In the genomic region with DNA sequence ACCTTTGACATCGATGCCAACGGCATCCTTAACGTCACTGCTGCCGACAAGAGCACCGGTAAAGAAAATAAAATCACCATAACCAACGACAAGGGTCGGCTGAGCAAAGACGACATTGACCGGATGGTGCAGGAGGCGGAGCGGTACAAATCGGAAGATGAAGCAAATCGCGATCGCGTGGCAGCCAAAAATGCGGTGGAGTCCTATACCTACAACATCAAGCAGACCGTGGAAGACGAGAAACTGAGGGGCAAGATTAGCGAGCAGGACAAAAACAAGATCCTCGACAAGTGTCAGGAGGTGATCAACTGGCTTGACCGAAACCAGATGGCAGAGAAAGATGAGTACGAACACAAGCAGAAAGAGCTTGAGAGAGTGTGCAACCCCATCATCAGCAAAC, we compare ENCODE assay signal across 9 mouse cellular contexts. TPM values are rescaled to one million over a fixed set of nuclear protein-coding genes. Genes with fewer than 3 reads are reported as not detected.
DNase-seq lines count a peak whose midpoint lies in the region; ATAC-seq and TF ChIP-seq lines count a peak whose summit lies in the region.
"Had no signal": no experiment of that assay in that cellular context is flagged by ENCODE, and none has a peak within 500 bp of the region (broad histone marks: within the 10 kb centered on the region; RNA-seq: fewer than 3 reads in every experiment).

No protein-coding gene starts in this region.

- H3K4me3 ChIP-seq in ES-E14 (ENCODE audit: insufficient read depth in 1 of 2, low read depth in 1 of 2, low read length in 2 of 2, poor library complexity in 1 of 2, severe bottlenecking in 1 of 2) = peak overlapping the region; percentile 78 to 83; a peak in 2 of 4 replicates
- H3K4me3 ChIP-seq in forebrain, embryonic 11.5 days (ENCODE audit: low read depth, low read length) = no peak overlapping the region; the same call in 1 of the 2 replicates
- peak overlapping the region; percentile 83 for H3K4me3 ChIP-seq in intestine, postnatal 0 days (ENCODE audit: low read depth, low read length)

- DNase-seq in heart, adult 18-20 months = peak; percentile 7 to 30
- DNase-seq in heart, adult 8-10 months (ENCODE audit: low spot score) = no peak
- DNase-seq in ES-E14 (ENCODE audit: low read depth, low spot score) = no peak
- no peak for DNase-seq in forebrain, embryonic 11.5 days (ENCODE audit: low spot score)
- DNase-seq in natural killer cell, adult 2 months (ENCODE audit: low spot score in 2 of 2) = peak; percentile 10 to 20
- no peak for DNase-seq in right cerebral cortex, postnatal 14 days

- no peak for ATAC-seq in forebrain, embryonic 11.5 days (replicated peaks; ENCODE audit: low FRiP score)
- no peak for ATAC-seq in intestine, postnatal 0 days
- ATAC-seq in frontal cortex, adult (ENCODE audit: low TSS enrichment) = no peak

- WGBS in forebrain, embryonic 11.5 days = 3% methylated on average over 23 of the region's 23 CpGs
- 5% methylated on average over 23 of the region's 23 CpGs for WGBS in intestine, postnatal 0 days

- H3K9ac ChIP-seq in ES-E14 (ENCODE audit: insufficient read depth, low read depth, low read length, poor library complexity, severe bottlenecking) = no peak overlapping the region
- no peak overlapping the region for H3K9ac ChIP-seq in forebrain, embryonic 11.5 days (ENCODE audit: low read length)
- no peak overlapping the region for H3K9ac ChIP-seq in intestine, postnatal 0 days (ENCODE audit: low read depth, low read length)

- peaks cover 31% of the 10 kb centered on the region for H3K27me3 ChIP-seq in forebrain, embryonic 11.5 days (ENCODE audit: control insufficient read depth, insufficient read depth, low read length)
- H3K27me3 ChIP-seq in intestine, postnatal 0 days (replicated peaks; ENCODE audit: control insufficient read depth, insufficient read depth, low read length) = peaks cover 26% of the 10 kb centered on the region

- H3K4me1 ChIP-seq in ES-E14 (ENCODE audit: control insufficient read depth in 2 of 2, insufficient read depth in 2 of 2, low read length in 2 of 2, poor library complexity in 1 of 2) = peaks cover 2 to 13% of the 10 kb centered on the region in 2 experiments; a peak in 2 of 4 replicates
- no peaks in the 10 kb centered on the region for H3K4me1 ChIP-seq in forebrain, embryonic 11.5 days (replicated peaks; ENCODE audit: control insufficient read depth, insufficient read depth, low read length)
- no peaks in the 10 kb centered on the region; the same call in 1 of the 2 replicates for H3K4me1 ChIP-seq in intestine, postnatal 0 days (replicated peaks; ENCODE audit: control insufficient read depth, insufficient read depth, low read length)

- TF ChIP-seq CTCF in intestine, postnatal 0 days (IDR thresholded peaks at IDR 0.05; ENCODE audit: low read depth) = no peak

- no peaks in the 10 kb centered on the region for H3K36me3 ChIP-seq in ES-E14 (ENCODE audit: control insufficient read depth, insufficient read depth, low read length, poor library complexity, severe bottlenecking)
- H3K36me3 ChIP-seq in forebrain, embryonic 11.5 days (ENCODE audit: control insufficient read depth, insufficient read depth, low read length) = no peaks in the 10 kb centered on the region
- H3K36me3 ChIP-seq in intestine, postnatal 0 days (ENCODE audit: control insufficient read depth, insufficient read depth) = no peaks in the 10 kb centered on the region

- in situ Hi-C loops in ES-E14 (cut with MboI; ENCODE audit: low sequenced_read_pairs in 2 of 2, unreplicated experiment in 2 of 2) = no loop called here

- H3K27ac ChIP-seq in ES-E14 (ENCODE audit: insufficient read depth, low read depth, low read length, poor library complexity, severe bottlenecking) = no peak overlapping the region
- no peak overlapping the region for H3K27ac ChIP-seq in forebrain, embryonic 11.5 days (ENCODE audit: low read depth, low read length)
- H3K27ac ChIP-seq in intestine, postnatal 0 days (ENCODE audit: low read depth, low read length) = no peak overlapping the region

- H3K4me2 ChIP-seq in forebrain, embryonic 11.5 days (ENCODE audit: low read depth, low read length, severe bottlenecking) = peak overlapping the region; percentile 27; the same call in 1 of the 2 replicates
- peak overlapping the region; percentile 76 for H3K4me2 ChIP-seq in intestine, postnatal 0 days (replicated peaks; ENCODE audit: low read depth)

- H3K9me3 ChIP-seq in ES-E14 (ENCODE audit: control insufficient read depth, insufficient read depth, low read depth, low read length) = no peaks in the 10 kb centered on the region
- no peaks in the 10 kb centered on the region for H3K9me3 ChIP-seq in forebrain, embryonic 11.5 days (ENCODE audit: control insufficient read depth, low read length)
- H3K9me3 ChIP-seq in intestine, postnatal 0 days (ENCODE audit: control insufficient read depth) = no peaks in the 10 kb centered on the region

TF ChIP-seq in ES-E14, 5 proteins besides CTCF, POLR2A, EP300 and RAD21:
- no peak for TF ChIP-seq MAFK (IDR thresholded peaks at IDR 0.05; ENCODE audit: insufficient read depth, low read depth, low read length)
- TF ChIP-seq HCFC1 (IDR thresholded peaks at IDR 0.05; ENCODE audit: borderline replicate concordance, insufficient read depth, low read length) = no peak
- no peak for TF ChIP-seq ZNF384 (IDR thresholded peaks at IDR 0.05; ENCODE audit: low read depth, low read length)
- TF ChIP-seq ZC3H11A (IDR thresholded peaks at IDR 0.05; ENCODE audit: borderline replicate concordance, low read depth, low read length) = no peak
- no peak for TF ChIP-seq CHD2 (IDR thresholded peaks at IDR 0.05; ENCODE audit: low read depth, low read length)

RNA-seq across cellular contexts. Expression of a gene that starts 2.0 kb away (rescaled TPM):
- 1 to 10 TPM; 5.4 to 6.2 TPM for total RNA-seq in heart, adult 18-20 months (2021)
- 1 to 10 TPM; 4.1 to 7.7 (median 5.8) TPM for total RNA-seq in heart, adult 8-10 months (2022)
- total RNA-seq in ES-E14 (2012; rRNA removed) = 8.1 and 9.2 TPM in 2 replicates
- 4.4 and 4.5 TPM in 2 replicates for polyA plus RNA-seq in forebrain, embryonic 11.5 days (2014; fragmentation: Nextera tagmentation; extraction: Ambion mirVana)
- polyA plus RNA-seq in intestine, postnatal 0 days (2015; fragmentation: Nextera tagmentation; extraction: Ambion mirVana) = 16.9 and 23.5 TPM in 2 replicates

RNA-seq across cellular contexts. Expression of a gene that starts 11.4 kb away (rescaled TPM):
- total RNA-seq in heart, adult 18-20 months (2021) = under 1 TPM in 1 of 2 experiments, not detected in 1; 0.18 TPM
- under 1 TPM in 2 of 4 experiments, not detected in 2; 0.41 to 0.69 TPM for total RNA-seq in heart, adult 8-10 months (2022)
- 0.54 and 0.69 TPM in 2 replicates for total RNA-seq in ES-E14 (2012; rRNA removed)
- polyA plus RNA-seq in forebrain, embryonic 11.5 days (2014; fragmentation: Nextera tagmentation; extraction: Ambion mirVana) = 0.35 and 0.56 TPM in 2 replicates
- 0.90 and 1.1 TPM in 2 replicates for polyA plus RNA-seq in intestine, postnatal 0 days (2015; fragmentation: Nextera tagmentation; extraction: Ambion mirVana)
- total RNA-seq: MEL had no signal

RNA-seq across cellular contexts. Expression of a gene that starts 35.9 kb away (rescaled TPM):
- total RNA-seq in heart, adult 18-20 months (2021) = 1 to 10 TPM; 2.9 to 3.0 TPM
- 1 to 10 TPM; 3.4 to 4.0 (median 3.9) TPM for total RNA-seq in heart, adult 8-10 months (2022)
- 3.4 and 4.5 TPM in 2 replicates for total RNA-seq in ES-E14 (2012; rRNA removed)
- 8.2 and 8.8 TPM in 2 replicates for polyA plus RNA-seq in forebrain, embryonic 11.5 days (2014; fragmentation: Nextera tagmentation; extraction: Ambion mirVana)
- 3.3 and 3.4 TPM in 2 replicates for polyA plus RNA-seq in intestine, postnatal 0 days (2015; fragmentation: Nextera tagmentation; extraction: Ambion mirVana)

RNA-seq across cellular contexts. Expression of a gene that starts 36.6 kb away (rescaled TPM):
- 1 to 10 TPM; 5.2 to 5.8 TPM for total RNA-seq in heart, adult 18-20 months (2021)
- 10 to 100 TPM in 2 of 4 experiments, 1 to 10 TPM in 2; 6.7 to 11.3 (median 8.8) TPM for total RNA-seq in heart, adult 8-10 months (2022)
- total RNA-seq in ES-E14 (2012; rRNA removed) = 5.5 and 5.7 TPM in 2 replicates
- polyA plus RNA-seq in forebrain, embryonic 11.5 days (2014; fragmentation: Nextera tagmentation; extraction: Ambion mirVana) = 19.8 and 23.0 TPM in 2 replicates
- 4.3 and 5.2 TPM in 2 replicates for polyA plus RNA-seq in intestine, postnatal 0 days (2015; fragmentation: Nextera tagmentation; extraction: Ambion mirVana)

Comparison
In these comparisons a context has a peak if more than half of its experiments do, and no peak if none do; other contexts are left out.
1. DNase-seq: peak in heart, adult 18-20 months (2 of 2) and natural killer cell, adult 2 months (2 of 2); none in heart, adult 8-10 months (single experiment), ES-E14 (single experiment), forebrain, embryonic 11.5 days (single experiment) and right cerebral cortex, postnatal 14 days (single experiment).